Mouse (Mus musculus): ENCODE measurements at regions not wholly inside any gene's neighbourhood (a gene's known extent, or its start where the extent isn't known, plus 50 kb on each side); places are given as distances from the start of the nearest gene placed in this dataset.

GRCm38 (mm10) chr5:80898230-80898629, 121.7 kb upstream of the Adgrl3 start:
- Histone ChIP-seq H3K4me3 (ENCODE audit: low read depth, low read length) (no peak overlapping the region), H3K4me1 (ENCODE audit: control insufficient read depth, insufficient read depth, low read length) (no peaks in the 10 kb centered on the region), H3K27me3 (ENCODE audit: control insufficient read depth, insufficient read depth, low read length) (no peaks in the 10 kb centered on the region), H3K36me3 (ENCODE audit: control insufficient read depth, insufficient read depth, low read length) (no peaks in the 10 kb centered on the region), H3K4me2 (no peak overlapping the region), H3K27ac (ENCODE audit: low read depth, low read length) (no peak overlapping the region), H3K9ac (ENCODE audit: low read length) (no peak overlapping the region), H3K9me3 (ENCODE audit: control insufficient read depth, low read length) (no peaks in the 10 kb centered on the region)
- ATAC-seq (ENCODE audit: low FRiP score) (no peak), DNase-seq (ENCODE audit: low spot score, missing footprints) (no peak)
- 60% methylated on average over 5 of the region's 5 CpGs for WGBS

GRCm38 (mm10) chr5:80908771-80909170, 111.2 kb upstream of the Adgrl3 start:
- Histone ChIP-seq H3K27ac (ENCODE audit: low read depth, low read length) (no peak overlapping the region), H3K9ac (ENCODE audit: low read length) (no peak overlapping the region), H3K36me3 (ENCODE audit: control insufficient read depth, insufficient read depth, low read length) (no peaks in the 10 kb centered on the region), H3K27me3 (ENCODE audit: control insufficient read depth, insufficient read depth, low read length) (no peaks in the 10 kb centered on the region), H3K9me3 (ENCODE audit: control insufficient read depth, low read length) (no peaks in the 10 kb centered on the region), H3K4me1 (ENCODE audit: control insufficient read depth, insufficient read depth, low read length) (no peaks in the 10 kb centered on the region), H3K4me3 (ENCODE audit: low read depth, low read length) (no peak overlapping the region), H3K4me2 (no peak overlapping the region)
- no peak for DNase-seq (ENCODE audit: low spot score, missing footprints)
- 87% methylated on average over 6 of the region's 6 CpGs for WGBS
- no peak for ATAC-seq (ENCODE audit: low FRiP score)

DNA sequence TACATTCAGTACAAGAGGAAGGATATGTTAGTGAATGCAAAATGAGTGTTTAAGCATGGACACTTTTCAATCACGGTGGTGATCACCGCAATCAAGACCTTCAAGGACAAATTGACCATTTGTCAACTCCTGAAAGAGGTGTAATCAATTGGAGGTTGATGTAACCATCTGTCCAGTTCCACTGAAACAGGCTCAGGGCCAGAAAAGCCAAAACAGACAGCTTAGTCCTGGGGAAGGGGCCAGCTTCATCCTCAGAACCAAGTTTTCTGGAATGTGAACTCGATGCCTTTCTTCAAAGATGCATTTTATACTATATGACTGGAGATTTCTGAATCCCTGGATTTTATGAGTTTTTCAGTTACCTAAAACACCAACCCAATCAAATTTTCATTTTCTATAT, 81.1 kb upstream of the Adgrl3 start:
- 90% methylated on average over 3 of the region's 3 CpGs for WGBS
- no peaks in the 10 kb centered on the region for H3K9me3 ChIP-seq (ENCODE audit: control insufficient read depth, low read length)
- no peak for ATAC-seq (ENCODE audit: low FRiP score)
- H3K4me1 ChIP-seq (ENCODE audit: control insufficient read depth, insufficient read depth, low read length): no peaks in the 10 kb centered on the region
- no peak overlapping the region for H3K27ac ChIP-seq (ENCODE audit: low read depth, low read length)
- H3K4me3 ChIP-seq (ENCODE audit: low read depth, low read length): no peak overlapping the region
- no peak overlapping the region for H3K9ac ChIP-seq (ENCODE audit: low read length)
- no peaks in the 10 kb centered on the region for H3K27me3 ChIP-seq (ENCODE audit: control insufficient read depth, insufficient read depth, low read length)
- no peak for DNase-seq (ENCODE audit: low spot score, missing footprints)
- H3K4me2 ChIP-seq: no peak overlapping the region
- H3K36me3 ChIP-seq (ENCODE audit: control insufficient read depth, insufficient read depth, low read length): no peaks in the 10 kb centered on the region

DNA sequence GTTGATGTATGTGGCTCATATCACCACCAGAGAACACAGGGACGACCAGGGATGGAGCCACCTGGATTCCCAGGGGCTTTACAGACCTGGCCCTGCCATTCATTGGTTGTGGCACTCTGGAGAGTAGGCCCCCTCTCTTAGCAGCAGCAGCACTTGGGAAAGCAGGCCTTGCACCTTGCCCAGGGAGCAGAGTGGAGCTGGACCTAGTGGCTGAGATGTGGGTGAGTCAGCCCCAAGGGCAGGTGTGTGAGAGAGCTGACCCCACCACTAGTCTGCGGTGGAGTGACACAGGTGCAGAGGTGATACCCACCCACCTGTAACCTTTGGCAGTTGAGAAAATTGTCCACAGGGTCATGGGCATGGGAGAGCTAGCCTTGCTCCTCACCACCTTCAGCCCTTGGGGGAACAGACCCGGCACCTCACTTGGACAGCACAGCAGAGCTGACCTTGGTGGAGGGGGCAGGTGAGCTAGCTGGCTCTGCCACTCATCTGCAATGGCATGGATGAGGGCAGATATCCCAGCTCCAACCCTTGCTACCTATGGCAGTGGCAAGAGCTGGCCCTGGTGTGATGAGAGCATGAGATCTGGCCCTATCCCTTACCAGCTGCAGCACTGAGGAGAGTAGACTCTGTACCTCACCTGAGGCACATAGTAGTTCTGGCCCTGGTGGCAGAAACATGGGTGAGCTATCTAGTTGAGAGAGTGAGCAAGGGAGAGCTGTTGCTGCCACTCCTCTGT, 67.9 kb upstream of the Adgrl3 start:
- Histone ChIP-seq H3K4me1 (ENCODE audit: control insufficient read depth, insufficient read depth, low read length) (no peaks in the 10 kb centered on the region), H3K9me3 (ENCODE audit: control insufficient read depth, low read length) (no peaks in the 10 kb centered on the region), H3K4me3 (ENCODE audit: low read depth, low read length) (no peak overlapping the region), H3K4me2 (no peak overlapping the region), H3K36me3 (ENCODE audit: control insufficient read depth, insufficient read depth, low read length) (no peaks in the 10 kb centered on the region), H3K27me3 (ENCODE audit: control insufficient read depth, insufficient read depth, low read length) (no peaks in the 10 kb centered on the region), H3K9ac (ENCODE audit: low read length) (no peak overlapping the region), H3K27ac (ENCODE audit: low read depth, low read length) (no peak overlapping the region)
- 97% methylated on average over 3 of the region's 3 CpGs for WGBS
- ATAC-seq (ENCODE audit: low FRiP score): peak; percentile 53
- no peak for DNase-seq (ENCODE audit: low spot score, missing footprints)

DNA sequence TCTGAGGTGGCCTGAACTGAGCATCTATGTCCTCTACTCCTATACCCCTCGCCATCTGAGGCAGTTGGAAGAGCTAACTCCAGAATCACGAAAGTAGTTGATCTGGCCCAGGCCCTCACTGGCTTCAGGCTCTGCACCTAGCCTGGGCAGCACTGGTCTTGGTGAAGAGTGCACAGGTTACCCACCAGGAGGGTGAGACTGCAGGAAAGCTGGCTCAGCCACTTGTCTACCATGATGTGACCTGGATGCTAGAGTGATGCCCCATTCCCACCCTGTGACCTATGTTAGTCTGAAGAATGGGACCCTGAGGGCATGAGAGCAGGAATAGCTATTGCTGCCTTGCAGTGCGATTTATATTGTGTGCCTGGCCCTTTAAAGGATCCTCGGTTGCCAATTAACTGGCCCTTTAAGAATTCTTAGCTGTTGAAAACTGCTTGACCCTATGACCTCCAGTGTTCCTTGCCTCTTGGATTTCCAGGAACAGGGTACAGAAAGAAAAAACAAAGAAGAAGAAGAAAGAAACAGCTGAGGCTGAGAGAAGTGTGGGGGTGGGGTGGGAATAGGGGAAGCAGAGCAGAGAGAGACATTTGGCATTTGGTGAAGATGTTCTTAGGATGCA, 67.2 kb upstream of the Adgrl3 start:
- Histone ChIP-seq H3K27me3 (ENCODE audit: control insufficient read depth, insufficient read depth, low read length) (no peaks in the 10 kb centered on the region), H3K27ac (ENCODE audit: low read depth, low read length) (no peak overlapping the region), H3K36me3 (ENCODE audit: control insufficient read depth, insufficient read depth, low read length) (no peaks in the 10 kb centered on the region), H3K4me3 (ENCODE audit: low read depth, low read length) (no peak overlapping the region), H3K4me2 (no peak overlapping the region), H3K9me3 (ENCODE audit: control insufficient read depth, low read length) (no peaks in the 10 kb centered on the region), H3K4me1 (ENCODE audit: control insufficient read depth, insufficient read depth, low read length) (no peaks in the 10 kb centered on the region), H3K9ac (ENCODE audit: low read length) (no peak overlapping the region)
- peak; percentile 67 for ATAC-seq (ENCODE audit: low FRiP score)
- WGBS: 45% methylated on average over 4 of the region's 4 CpGs
- no peak for DNase-seq (ENCODE audit: low spot score, missing footprints)
